Comparison of ENCODE assay signal across 16 mouse cellular contexts in genomic region chr9:43682102-43682501, GRCm38 (mm10).
"Had no signal": no experiment of that assay in that cellular context is flagged by ENCODE, and none has a peak within 500 bp of the region (broad histone marks: within the 10 kb centered on the region; RNA-seq: fewer than 3 reads in every experiment).

No protein-coding gene starts in this region.

- H3K9ac ChIP-seq: lung, embryonic 15.5 days; midbrain, embryonic 12.5 days; neural tube, embryonic 13.5 days; neural tube, embryonic 15.5 days; stomach, embryonic 15.5 days had no signal

- ATAC-seq: lung, postnatal 0 days; midbrain, embryonic 16.5 days had no signal

- H3K9me3 ChIP-seq: lung, embryonic 15.5 days; midbrain, embryonic 10.5 days; midbrain, embryonic 12.5 days; neural tube, embryonic 13.5 days; neural tube, embryonic 15.5 days; stomach, embryonic 15.5 days had no signal

- H3K36me3 ChIP-seq: lung, embryonic 15.5 days; midbrain, embryonic 10.5 days; midbrain, embryonic 12.5 days; neural tube, embryonic 13.5 days; neural tube, embryonic 15.5 days; stomach, embryonic 15.5 days had no signal

- H3K4me3 ChIP-seq: lung, embryonic 15.5 days; midbrain, embryonic 10.5 days; midbrain, embryonic 12.5 days; myocyte; neural tube, embryonic 13.5 days; neural tube, embryonic 15.5 days; stomach, embryonic 15.5 days had no signal

- DNase-seq: lung, adult 2 months; midbrain, embryonic 14.5 days; right cerebral cortex, postnatal 14 days; thymus, adult 2 months; thymus, postnatal 25 days; thymus, postnatal 4 days had no signal

- H3K27ac ChIP-seq: lung, embryonic 15.5 days; midbrain, embryonic 10.5 days; midbrain, embryonic 12.5 days; neural tube, embryonic 13.5 days; neural tube, embryonic 15.5 days; stomach, embryonic 15.5 days; stomach, postnatal 0 days had no signal

- H3K4me1 ChIP-seq: lung, embryonic 15.5 days; neural tube, embryonic 13.5 days; stomach, embryonic 15.5 days had no signal
